Mouse (Mus musculus) G1E (cell line): ENCODE measurements around the gene Mtf1.
A peak's percentile ranks its signal among the peaks of the same experiment; 100 is the strongest.

Experiments
- CTCF ChIP-seq: IDR thresholded peaks from 2 replicates; pipeline ENCODE4 v1.5.1; 2012; ENCODE audit warnings: low read depth, low read length, inconsistent platforms, mixed read lengths
- GATA1 ChIP-seq: IDR thresholded peaks from 2 replicates; pipeline ENCODE4 v1.6.1; 2012; ENCODE audit warnings: borderline replicate concordance, low read length, inconsistent platforms, mixed read lengths
- TAL1 ChIP-seq: conservative IDR thresholded peaks from 2 replicates; pipeline ENCODE4 v1.6.1; 2012; ENCODE audit warnings: low read depth, low read length, inconsistent platforms, mixed read lengths

DNA sequence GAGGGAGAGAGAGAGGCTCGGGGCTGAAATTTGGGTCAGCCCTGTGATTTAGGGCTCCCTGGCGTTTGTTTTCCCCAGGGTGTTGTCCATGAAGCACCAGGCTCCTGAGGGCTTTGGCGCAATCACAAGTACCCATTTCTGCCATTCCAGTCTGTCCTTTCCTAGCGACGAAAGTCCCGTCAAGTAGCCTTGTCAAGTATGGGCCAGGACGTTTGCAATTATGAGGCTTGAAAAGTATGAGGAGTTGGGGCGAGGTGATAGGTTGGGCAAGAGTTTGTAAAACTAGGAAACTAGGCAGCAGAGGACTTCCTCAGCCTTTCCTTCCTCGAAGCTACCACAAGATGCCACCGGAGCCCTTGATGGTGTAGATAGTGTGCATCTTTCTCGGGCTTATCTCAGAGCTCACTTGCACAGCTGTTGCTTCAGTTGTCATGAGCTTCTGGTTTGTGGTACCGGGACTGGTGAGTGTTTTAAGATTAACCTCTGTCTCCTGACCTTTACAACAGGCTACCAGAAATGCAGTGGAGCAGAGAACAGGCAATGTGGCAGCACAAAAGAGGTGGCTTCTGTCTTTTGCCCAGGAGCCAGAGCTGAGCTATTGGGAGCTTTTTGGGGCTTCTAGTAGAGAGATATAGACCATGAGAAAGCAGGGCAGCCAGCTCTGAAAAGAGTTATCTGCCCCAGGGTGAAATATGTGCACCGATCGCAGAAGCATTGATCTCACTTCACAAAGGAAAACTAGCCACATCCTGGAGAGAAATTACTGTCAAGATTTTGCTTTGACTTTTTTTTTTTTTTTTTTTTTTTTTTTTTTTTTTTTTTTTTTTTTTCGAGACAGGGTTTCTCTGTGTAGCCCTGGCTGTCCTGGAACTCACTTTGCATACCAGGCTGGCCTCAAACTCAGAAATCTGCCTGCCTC is 49.4 kb upstream of the Mtf1 start:
- TF ChIP-seq GATA1 (no peak), CTCF (no peak), TAL1 (peak; percentile 96)
